Mouse (Mus musculus): ENCODE measurements around the gene Map7.
A peak's percentile ranks its signal among the peaks of the same experiment; 100 is the strongest.

Gene Map7

DNA sequence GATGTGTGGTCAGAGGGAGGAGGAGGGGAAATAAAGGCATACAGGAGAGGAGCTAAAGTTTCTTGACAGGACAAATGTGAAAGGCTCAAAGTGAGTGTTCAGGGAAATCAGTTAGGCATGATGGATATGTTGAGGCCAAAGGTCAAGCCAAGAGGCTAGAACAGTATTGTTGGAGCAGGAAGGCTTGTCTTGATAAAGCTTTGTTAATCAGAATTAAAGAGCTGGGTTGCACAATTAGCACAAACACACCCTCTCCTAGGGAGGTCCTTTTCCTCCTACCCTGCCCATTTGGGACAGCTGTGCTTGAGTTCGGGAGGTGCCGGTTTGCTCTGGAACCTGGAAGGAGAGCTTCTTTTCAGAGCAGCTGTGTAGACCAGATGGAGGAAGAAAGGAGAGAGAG, 5.2 kb downstream of the Map7 start:
- no peak for DNase-seq

DNA sequence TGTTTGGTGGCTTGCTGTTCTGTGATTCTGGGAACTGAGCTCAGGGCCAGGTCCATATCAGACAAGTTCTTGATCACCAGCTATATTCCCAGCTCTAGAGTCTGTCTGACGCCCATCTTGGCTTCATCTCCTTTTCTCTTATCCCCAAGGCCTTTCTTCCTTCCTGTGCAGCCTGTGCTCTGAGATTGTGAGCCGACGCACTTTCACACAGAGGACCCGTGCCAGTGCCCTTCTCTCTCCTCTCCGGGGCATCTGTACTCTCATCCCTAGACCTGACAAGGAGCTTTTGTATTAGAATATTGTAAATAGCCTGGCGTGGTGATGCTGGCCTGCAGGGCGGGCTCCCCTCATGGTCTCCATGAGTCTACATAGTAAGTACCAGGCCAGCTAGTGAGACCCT, 7.1 kb downstream of the Map7 start:
- DNase-seq: no peak

DNA sequence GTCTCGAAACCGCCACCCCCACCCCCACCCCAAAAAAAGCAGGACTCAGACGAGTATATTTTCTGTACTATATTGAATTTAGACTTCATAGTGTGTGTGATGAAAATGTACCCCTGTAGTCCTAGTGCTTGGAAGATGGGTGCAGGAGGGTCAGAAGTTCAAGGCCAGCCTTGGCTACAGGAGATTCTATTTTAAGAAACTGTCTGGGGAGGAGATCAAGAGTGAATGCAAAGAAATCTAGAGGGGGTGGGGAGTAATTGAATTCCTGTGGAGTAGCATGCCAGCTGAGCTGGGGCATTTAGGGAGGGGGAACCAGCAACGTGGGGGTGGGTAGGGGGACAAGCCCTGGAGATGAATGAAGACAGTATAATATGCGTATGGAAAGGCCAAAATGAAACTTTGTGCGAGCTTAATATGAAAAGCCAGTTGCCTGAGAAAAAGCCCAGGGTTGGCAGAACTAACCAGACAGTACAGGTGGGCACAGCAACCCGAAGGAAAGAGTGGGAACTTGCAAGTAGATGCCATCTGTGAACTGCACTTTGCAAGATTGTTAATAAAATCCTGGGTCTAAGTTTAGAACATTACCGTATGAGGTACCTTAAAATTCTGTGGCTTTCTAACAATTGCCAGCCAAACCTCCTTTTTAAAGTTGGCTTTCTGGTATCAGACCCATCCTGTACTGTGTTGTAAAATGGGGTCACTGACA, 8.9 kb downstream of the Map7 start:
- DNase-seq: no peak

DNA sequence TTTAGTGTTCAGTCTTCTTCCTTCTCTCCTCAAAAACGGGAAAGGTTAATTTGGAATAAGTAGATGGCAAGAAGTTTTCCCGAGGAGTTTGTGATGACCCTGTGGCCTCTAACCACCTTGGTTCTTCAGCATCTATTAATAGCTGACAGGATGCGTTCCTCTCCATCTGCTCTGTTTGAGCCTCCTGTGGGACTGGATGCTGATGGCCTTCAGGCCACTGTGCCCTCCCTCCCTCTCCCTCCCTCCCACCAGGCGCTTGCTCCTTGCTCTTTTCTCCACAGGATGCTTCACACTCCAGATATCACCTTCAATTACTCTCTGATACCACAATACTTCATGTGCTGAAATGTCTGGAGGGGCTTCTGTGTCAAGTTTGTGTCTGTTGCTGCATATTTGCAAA, 10.5 kb downstream of the Map7 start:
- no peak for DNase-seq

DNA sequence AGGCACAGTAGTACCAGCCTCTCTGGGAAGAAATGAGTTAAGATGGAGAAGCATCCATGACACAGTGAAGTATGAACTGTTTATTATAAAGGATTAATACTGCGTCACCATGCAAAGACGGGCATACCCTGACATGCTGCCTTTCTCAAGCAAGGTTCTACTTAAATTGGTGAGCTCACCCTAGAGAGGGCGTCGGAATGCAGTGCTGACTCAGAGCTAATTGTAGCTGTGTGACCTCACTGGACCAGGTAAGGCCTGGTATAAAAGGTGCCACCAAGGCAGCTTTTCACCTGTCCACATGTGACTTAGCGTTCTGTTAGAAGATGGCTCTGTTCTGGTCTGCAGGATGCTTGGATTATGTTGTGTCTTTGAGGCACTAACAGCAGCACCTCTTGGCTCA, 11.0 kb downstream of the Map7 start:
- DNase-seq: no peak

DNA sequence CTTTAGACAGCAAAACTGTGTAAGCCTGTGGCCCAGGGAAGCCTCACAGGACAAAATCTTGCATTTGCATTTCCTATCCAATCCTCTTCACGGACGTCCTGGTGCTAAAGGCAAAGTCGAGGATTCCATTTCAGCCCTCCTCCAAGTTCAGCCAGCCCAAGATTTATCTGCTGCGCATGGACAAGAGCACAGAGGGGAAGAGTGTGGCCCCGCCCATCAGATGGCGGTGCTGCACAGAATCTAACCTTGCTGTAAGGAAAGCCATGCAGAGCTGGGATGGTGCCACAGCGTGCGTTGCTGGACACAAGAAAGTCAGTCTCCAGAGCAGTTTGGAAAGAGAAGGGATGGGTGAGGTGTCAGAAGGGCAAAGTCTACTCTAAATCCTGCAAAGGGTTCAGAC, 12.6 kb downstream of the Map7 start:
- DNase-seq: no peak

DNA sequence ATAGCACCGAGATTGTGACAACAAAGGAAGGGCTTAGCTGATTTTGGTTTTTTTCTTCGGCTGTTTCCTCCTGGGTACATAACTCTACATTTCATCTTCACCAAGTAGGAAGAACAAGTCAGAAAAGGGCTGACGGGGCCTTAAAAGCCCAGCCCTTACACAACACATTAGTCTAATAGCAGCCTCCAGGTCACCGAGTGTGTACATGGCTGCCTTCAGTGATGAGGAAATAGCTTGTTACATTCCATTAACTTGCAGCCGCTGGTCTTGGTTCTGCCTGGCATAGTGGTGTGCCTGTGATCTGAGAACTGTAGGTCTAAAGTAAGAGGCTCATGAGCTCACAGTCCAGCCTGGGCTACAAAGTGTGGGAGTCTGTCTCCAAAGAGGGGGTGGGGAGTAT, 16.5 kb downstream of the Map7 start:
- no peak for DNase-seq

DNA sequence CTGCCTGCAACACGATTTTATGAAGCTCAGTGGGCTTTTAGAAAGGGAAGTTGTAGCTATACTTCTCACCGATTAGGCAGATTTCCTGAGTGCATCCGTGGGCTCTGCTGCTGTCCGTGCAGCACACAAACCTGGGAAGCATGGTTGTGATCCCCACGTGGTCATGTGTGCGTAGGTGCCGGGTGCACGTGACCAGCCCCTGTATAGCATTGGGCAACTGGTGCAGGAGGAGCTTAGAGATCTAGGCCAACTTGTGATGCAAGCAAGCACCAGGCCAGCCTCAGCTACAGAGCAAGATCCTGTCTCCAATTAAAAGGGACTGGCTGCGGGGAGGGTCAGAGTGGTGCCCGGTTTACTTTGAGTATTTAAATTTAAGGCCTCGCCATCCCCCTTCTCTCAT, 18.5 kb downstream of the Map7 start:
- no peak for DNase-seq

DNA sequence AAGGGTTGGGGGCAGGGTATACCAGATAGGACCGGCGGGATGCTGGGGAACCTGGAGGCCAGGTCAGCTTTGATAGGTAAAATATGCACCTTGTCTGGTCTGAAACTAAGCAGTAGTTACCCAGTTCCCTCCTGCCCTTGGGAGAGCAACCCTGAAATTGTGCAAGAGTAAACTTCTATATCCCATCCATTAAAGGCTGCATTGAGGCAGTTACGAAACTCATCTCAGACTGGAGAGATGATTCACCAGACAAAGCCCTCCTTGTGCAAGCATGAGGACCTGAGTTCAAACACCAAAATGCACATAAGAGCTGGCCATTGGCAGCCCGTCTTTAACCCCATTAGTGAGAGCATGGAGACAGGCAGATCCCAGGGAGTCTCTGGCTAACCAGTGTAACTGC, 19.2 kb downstream of the Map7 start:
- DNase-seq: no peak

DNA sequence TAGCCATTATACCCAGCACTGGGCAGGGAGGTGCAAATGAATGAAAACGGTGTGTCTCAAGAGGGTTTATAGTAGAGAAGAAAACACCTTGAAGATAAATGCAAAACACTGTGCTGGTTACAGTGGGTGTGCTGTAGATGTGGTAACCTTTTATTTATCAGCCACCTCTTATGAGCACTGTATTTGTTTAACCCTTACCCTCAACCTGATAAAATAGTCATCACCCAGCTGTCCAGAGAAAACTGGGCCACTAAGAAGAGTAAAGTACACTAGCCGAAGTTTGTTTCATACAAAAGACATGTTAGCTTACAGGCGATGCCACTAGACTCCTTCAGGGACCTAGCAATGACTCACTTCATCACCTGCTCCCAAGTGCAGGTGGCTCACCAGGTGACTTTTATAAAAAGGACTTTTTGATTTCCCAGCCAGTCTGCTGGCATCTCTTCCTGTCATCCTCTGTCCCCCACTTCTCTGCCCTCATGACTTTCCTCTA, 21.0 kb downstream of the Map7 start:
- DNase-seq: no peak

DNA sequence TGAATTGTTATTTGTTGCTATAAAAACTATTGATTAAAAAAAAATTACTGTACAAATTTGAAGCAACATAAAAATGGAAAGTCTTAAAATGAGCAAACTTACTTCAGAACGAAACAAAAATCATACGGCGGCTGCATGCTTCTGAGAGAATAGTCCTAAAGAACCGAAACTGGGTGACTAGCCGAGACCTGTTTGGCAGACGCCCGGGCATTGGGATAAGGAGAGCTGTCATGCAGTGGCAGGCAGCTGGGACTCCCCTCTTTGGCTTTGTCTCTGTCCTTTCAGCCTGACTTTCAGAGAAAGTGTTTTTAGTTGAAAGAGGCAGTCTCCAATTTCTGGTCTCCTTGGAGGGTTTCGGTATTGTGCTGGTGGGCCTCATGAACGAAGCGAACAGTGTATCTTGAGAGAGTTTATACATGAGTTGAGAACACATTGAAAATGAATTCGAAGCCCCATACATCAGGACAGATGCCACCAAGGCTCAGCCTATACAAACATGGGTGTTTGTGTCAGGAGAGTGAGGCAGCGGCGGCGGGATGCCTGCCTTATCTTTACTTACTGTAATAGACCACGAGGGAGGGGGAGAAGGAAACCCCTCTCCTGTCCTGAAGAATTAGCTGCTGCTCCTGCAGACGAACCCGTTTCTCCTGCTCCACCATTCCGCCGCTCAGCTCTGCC, 21.8 kb downstream of the Map7 start:
- no peak for DNase-seq

DNA sequence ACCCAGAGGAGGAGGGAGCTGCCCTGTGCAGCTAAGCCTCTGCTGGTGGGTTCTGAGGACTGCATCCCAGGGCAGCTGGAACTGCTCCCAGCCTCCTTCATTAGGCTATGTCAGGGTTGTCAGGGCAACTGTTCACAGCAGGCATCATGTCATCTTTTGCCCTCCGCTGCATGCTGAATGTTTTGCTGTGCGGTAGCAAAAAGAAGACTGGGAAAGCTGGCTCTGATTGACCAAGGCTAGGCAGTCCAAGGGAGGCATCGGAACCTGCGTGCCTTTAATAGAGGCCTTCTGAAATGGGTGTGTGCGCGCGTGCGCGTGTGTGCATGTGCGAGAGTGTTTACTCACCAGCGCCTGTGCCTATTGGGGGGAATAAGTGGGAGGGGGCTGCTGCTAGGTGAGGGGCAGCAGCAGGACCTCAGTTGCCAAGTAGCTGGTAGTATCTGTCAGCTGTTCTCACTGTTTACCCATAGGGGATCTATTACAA, 22.4 kb downstream of the Map7 start:
- peak; percentile 93 for DNase-seq

DNA sequence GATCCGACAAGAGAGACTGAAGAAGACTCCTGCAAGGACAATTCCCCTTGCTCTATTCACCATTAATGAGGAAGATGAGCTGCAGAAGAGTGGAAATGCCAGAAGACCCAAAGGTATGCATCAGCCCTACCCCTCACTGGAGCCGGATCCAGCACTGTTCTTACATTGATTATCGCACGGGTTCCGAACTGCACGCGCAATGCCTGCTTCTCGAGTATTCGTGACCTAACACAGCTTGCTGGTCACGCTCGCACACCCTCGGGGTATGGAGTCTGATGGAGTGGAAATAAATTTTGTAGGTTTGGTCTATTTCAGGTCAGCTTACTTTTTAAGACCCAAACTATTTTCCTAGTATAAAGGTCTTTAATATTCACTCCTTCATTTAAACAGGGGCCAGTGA, 22.9 kb downstream of the Map7 start:
- no peak for DNase-seq

DNA sequence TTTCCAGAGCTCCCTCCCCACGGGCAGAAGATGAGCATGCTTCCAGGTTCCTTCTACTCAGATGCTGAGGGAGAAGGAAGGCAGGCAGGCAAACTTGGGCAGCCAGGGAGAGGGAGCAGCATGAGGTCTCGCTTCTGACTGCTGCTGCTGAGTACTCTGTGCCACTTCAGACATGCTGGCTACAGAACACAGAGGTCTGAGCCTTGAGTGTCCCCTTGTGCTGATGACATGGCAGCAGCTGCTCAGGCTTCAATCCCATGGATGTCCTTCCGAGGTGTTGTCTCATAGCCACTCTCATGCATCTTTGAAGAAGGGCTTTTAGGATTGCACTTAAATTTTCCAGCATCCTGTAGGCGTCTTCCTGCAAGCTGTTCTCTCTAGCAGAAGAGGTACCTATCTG, 23.5 kb downstream of the Map7 start:
- no peak for DNase-seq

DNA sequence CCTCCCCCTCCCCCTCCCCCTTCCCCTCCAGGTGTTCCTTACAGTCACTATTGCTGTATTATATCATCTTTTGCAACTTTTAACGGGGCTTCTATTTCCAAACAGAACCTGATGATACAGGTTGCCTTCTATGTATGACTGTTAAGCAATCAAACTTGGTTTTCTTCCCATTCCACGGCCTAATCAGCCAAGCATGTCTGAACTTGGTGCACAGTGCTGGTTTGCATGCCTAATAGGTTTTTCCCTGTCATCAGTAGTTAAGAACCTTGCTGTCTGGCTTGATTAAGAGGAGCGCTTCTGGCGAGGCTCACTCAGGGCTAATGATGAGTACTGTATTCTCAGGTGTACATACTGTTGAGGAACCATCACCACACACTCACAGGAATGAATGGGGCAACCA, 25.5 kb downstream of the Map7 start:
- no peak for DNase-seq

DNA sequence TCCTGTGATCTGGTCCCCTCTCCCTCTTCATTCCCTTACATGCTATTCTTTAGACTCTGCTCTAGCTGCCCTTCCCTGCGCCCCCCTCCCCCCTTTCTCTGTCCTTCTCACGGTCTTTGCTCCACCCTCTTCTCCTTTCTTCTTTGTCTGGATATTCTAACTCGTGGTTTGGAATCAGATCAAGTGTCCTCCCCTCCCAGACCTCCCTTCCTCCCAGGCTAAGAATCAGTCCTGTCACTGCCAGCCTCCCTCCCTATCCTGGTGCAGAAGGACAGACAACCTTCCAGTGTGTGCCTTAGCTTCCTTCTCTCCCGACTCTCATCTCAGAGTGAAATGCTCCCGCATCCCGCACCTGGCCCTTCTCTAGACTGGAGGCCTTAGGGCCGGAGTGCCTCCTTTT, 27.8 kb downstream of the Map7 start:
- DNase-seq: peak; percentile 69

DNA sequence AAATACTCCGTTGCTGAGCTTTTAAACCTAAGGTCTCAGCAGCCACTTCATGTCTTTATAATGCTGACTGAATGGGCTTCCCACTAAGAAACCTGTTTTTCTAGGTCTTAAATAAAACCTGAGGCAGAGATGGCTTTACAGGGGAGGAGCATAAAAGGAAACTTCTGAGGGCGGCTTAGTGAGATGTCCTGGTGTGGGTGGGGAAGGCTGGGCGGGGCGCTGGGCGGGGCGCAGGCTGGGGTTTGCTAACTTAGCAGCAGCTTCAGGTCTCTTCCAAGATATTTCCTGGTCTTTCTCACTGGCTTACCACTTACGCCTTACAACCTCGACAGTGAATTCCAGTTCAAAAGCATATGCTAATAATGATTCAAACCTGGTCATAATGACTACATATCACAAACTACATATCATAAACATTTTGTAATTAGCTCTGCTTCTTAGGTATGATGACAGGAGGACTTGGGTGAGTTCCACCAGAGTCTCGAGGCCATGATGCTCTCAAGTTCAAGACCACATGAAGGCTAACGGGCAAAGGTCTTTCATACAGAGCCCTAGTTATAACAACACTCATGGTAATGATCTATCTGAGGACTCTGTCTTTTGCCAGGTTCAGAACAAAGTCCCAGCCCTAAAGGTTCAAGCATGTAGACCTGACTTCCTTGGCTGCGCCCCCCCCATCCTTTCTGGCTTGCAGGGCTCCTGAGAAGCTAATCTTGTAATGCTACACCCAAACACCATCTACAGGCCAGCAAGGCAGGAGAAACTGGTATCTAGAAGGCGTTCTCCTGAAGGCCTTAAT, 30.7 kb downstream of the Map7 start:
- DNase-seq: no peak

DNA sequence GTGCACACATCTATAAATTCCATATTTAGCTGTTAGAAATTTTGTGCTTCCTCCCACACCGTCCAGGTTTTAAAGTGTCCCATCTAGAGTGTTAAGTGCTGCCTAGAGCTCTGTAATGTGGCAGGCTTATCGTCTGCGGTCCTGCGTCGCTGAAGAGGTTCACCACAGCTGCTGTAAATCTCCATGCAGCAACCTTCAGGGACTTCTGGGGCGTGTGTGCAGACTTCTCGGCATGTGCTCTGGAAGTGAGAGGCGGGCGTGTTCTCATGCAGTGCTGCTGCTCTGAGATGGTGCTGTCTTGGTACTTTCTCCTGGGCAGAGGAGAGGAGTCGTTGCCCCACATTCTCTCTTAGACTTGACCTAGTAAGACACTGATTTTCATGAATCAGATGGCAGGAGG, 32.9 kb downstream of the Map7 start:
- DNase-seq: no peak

DNA sequence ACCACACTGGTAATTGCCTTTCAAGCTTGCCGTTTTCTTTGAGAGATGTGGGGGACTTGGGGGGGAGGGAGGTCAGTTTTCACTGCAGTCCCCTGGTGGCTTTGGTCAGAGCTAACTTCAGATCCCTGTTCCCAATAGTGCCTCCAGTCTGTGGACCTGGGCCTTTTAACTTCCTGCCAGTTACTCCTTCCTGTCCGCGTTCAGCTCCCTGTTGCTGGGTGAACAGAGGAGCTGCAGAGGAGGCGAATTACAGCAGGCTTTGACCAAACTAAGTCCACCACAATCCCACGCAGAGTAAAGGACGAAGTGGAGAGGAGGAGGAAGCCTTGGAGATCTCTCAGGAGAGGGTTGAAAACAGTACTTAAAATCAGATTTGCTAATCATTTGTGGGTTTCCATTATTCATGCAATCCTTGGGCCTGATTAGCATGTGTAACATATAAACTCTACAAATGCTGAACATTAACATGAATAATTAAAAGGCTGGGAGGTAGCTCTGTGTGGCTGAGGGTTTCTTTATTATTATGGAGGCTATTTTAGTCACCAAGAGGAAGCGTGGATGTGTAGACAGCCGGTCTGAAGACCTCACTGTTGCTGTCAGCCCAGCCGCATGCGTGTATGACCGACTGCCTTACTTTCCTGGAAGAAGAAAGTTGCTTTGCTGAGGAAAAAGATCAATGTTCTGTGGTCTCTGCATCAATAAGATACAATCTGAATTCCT, 33.6 kb downstream of the Map7 start:
- no peak for DNase-seq

DNA sequence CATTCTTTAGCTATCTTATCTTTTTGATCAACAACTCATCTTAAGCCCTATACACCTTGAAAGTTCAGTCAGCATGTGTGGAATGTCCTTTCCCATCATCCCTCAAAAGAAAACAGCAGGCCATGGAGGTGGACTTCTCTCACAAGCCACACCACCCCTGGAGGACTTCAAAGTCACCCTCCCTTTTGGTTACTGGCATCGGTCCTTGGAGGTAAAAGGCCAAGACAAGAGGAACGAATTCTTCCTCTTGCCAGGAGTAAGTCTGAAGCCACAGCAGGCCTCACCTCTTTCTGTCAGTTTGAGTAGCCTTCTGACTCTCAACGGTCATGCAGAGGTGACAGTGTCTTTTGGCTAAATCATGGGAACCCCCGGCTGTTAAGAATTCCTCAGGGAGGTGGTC, 36.1 kb downstream of the Map7 start:
- no peak for DNase-seq

DNA sequence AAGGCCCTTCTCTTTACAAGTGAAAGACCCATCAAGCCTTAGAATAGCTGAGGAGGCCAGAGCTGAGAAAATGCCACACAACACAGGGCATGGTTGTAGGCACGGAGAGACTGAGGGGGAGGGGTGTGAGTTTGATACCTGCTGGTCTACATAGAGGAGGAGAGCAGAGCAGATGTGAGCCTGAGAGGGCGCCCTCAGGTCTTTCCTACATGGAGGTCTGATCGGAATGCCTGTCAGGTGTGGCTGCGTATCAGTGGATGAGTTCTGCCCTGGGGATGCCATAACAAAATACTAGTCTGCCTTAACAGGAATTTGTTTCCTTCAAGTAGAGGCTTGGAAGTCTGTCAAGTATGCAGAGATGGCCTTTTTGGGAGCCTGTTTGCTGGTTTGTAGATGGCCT, 37.0 kb downstream of the Map7 start:
- no peak for DNase-seq

DNA sequence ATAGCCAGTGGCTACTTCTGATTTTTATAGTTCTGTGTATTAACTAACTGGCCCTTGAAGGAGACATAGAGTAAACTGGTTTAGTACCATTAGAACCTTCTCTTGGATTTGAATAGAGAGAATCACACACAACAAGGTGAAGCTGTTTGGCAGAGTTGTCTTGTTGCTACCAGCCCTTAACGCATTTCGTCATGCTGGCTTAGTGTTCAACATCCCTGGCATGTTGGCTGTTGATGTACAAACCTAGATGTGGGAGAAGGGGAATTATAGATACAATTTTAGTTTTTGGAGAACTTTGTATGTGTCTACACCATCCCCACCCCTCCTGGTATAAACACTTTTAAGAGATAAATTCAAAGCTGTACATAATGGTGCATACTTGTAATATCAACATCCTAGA, 37.5 kb downstream of the Map7 start:
- DNase-seq: no peak

DNA sequence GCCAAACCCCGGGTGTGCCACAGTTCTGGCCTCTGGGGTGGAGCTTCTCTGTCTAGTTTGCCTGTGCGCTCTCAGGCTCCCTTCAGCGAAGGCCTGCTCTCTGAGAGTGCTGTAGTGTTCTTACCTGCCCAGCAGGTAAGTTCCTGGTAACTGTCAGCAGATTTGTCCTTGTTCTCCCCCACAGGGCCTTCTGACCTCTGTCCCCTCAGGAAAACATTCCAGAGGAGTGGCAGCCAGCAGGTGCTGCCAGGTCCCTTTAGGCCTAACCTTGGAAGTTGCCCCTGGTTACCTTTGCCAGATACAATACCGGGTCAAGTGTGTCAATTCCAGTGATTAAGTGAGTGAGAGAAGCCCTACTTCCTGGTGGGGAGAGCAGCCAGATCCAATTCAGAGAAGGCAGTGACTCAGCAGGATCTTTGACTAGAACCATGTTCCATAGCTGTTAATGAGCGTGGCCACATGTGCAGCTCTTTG, 38.6 kb downstream of the Map7 start:
- no peak for DNase-seq
